Mouse (Mus musculus): ENCODE results near the gene St3gal3. TPM values are rescaled to one million over a fixed set of nuclear protein-coding genes. Genes with fewer than 3 reads are reported as not detected.

St3gal3 gene
- total RNA-seq, 2 experiments from 2014 or later = 27.1 to 29.2 TPM

GRCm38 (mm10) chr4:118017021-118017805, 117.5 kb downstream of the St3gal3 start:
- peak; percentile 4 for DNase-seq

- DNase-seq = no peak
Measured at GRCm38 (mm10) chr4:118016323-118016911, 118.3 kb downstream of the St3gal3 start.

- no peak for DNase-seq
Measured at GRCm38 (mm10) chr4:118015636-118016035, 119.1 kb downstream of the St3gal3 start.

- DNase-seq = no peak
Measured at GRCm38 (mm10) chr4:118015126-118015525, 119.6 kb downstream of the St3gal3 start.

GRCm38 (mm10) chr4:118010661-118011173, 124.0 kb downstream of the St3gal3 start:
- DNase-seq = no peak

GRCm38 (mm10) chr4:118008433-118009033, 126.2 kb downstream of the St3gal3 start:
- no peak for DNase-seq

GRCm38 (mm10) chr4:118001355-118001754, 133.4 kb downstream of the St3gal3 start:
- no peak for DNase-seq

- DNase-seq = no peak
Measured at GRCm38 (mm10) chr4:118000605-118001208, 134.0 kb downstream of the St3gal3 start.

- DNase-seq = no peak
Measured at GRCm38 (mm10) chr4:117999951-118000350, 134.8 kb downstream of the St3gal3 start.

- peak; percentile 54 for DNase-seq
Measured at GRCm38 (mm10) chr4:117997381-117998269, 137.1 kb downstream of the St3gal3 start.

- DNase-seq = no peak
Measured at GRCm38 (mm10) chr4:117996701-117997100, 138.0 kb downstream of the St3gal3 start.

GRCm38 (mm10) chr4:117995461-117995860, 139.3 kb downstream of the St3gal3 start:
- no peak for DNase-seq

GRCm38 (mm10) chr4:117993421-117993820, 141.3 kb downstream of the St3gal3 start:
- DNase-seq = no peak

- no peak for DNase-seq
Measured at GRCm38 (mm10) chr4:117992872-117993271, 141.8 kb downstream of the St3gal3 start.

GRCm38 (mm10) chr4:117992036-117992435, 142.7 kb downstream of the St3gal3 start:
- no peak for DNase-seq

- DNase-seq = no peak
Measured at GRCm38 (mm10) chr4:117991055-117991627, 143.6 kb downstream of the St3gal3 start.

- DNase-seq = no peak
Measured at GRCm38 (mm10) chr4:117990571-117990970, 144.1 kb downstream of the St3gal3 start.

GRCm38 (mm10) chr4:117989801-117990200, 144.9 kb downstream of the St3gal3 start:
- no peak for DNase-seq

- no peak for DNase-seq
Measured at GRCm38 (mm10) chr4:117986766-117987165, 147.9 kb downstream of the St3gal3 start.

- no peak for DNase-seq
Measured at GRCm38 (mm10) chr4:117984993-117985587, 149.6 kb downstream of the St3gal3 start.

- DNase-seq = no peak
Measured at GRCm38 (mm10) chr4:117984206-117984605, 150.5 kb downstream of the St3gal3 start.
